Mouse (Mus musculus) bone marrow, adult 2 months (tissue): ENCODE data around the gene Ndufa12.

Experiments
- CTCF ChIP-seq: fragments of 200-500 bp; IDR thresholded peaks from 2 replicates; pipeline ENCODE4 v1.5.1; 2011; ENCODE audit warnings: low read length, control low read depth; ENCODE audit not compliant: control insufficient read depth, insufficient read depth
- POLR2A ChIP-seq: fragments of 200-500 bp; IDR thresholded peaks from 2 replicates; pipeline ENCODE4 v1.6.1; 2011; ENCODE audit warnings: low read depth, mild to moderate bottlenecking, control low read depth, low read length, borderline replicate concordance; ENCODE audit not compliant: control insufficient read depth

GRCm38 (mm10) chr10:94164104-94164845 is 34.2 kb upstream of the Ndufa12 start:
- TF ChIP-seq POLR2A: no peak
- no peak for TF ChIP-seq CTCF
